Mouse (Mus musculus) left cerebral cortex, postnatal 10 days (tissue): ENCODE measurements at regions not wholly inside any gene's neighbourhood (a gene's known extent, or its start where the extent isn't known, plus 50 kb on each side); places are given as distances from the start of the nearest gene placed in this dataset.
A peak's percentile ranks its signal among the peaks of the same experiment; 100 is the strongest.

Experiments
- DNase-seq, 2 experiments: peaks; one replicate each; pipeline ENCODE4 v3.0.0; 2021 to 2022; ENCODE audit warnings: low spot score in 2 of 2, mixed read lengths in 1 of 2; ENCODE audit errors: extremely low spot score in 1 of 2
- intact Hi-C: fragments of 180-260 bp; cut with DNase I; formaldehyde crosslinking; loops from one replicate; pipeline ENCODE4 v1.15.1; 2025

- intact Hi-C loops: loop anchor here (10.0 kb wide), 1 partner anchor 125 kb away; the partner anchor contains the start of gene Gphn
- DNase-seq: peak; percentile 35 to 38
These were observed 94.3 kb upstream of the Gm6657 start for GRCm38 (mm10) chr12:78099761-78100160.

- intact Hi-C loops: no loop called here
- no peak for DNase-seq
These were observed 93.3 kb upstream of the Gm6657 start for GRCm38 (mm10) chr12:78100756-78101155.

- intact Hi-C loops: no loop called here
- no peak for DNase-seq
These were observed 84.1 kb upstream of the Gm6657 start for GRCm38 (mm10) chr12:78109931-78110330.

- intact Hi-C loops: no loop called here
- DNase-seq: no peak
These were observed 75.9 kb upstream of the Gm6657 start for GRCm38 (mm10) chr12:78118131-78118530.

GRCm38 (mm10) chr12:78119246-78119645 is 74.8 kb upstream of the Gm6657 start:
- DNase-seq: no peak
- intact Hi-C loops: no loop called here

GRCm38 (mm10) chr12:78119855-78120254 is 74.2 kb upstream of the Gm6657 start:
- intact Hi-C loops: no loop called here
- no peak for DNase-seq

- intact Hi-C loops: no loop called here
These were observed 64.8 kb upstream of the Gm6657 start for GRCm38 (mm10) chr12:78129130-78129845.

GRCm38 (mm10) chr12:78132016-78132797 is 61.8 kb upstream of the Gm6657 start:
- intact Hi-C loops: no loop called here

More at GRCm38 (mm10) chr12:78129130-78129845, 64.8 kb upstream of the Gm6657 start:
- DNase-seq: no peak

GRCm38 (mm10) chr12:78133341-78133740 is 60.7 kb upstream of the Gm6657 start:
- no peak for DNase-seq
- intact Hi-C loops: no loop called here

More at GRCm38 (mm10) chr12:78132016-78132797, 61.8 kb upstream of the Gm6657 start:
- DNase-seq: no peak

- no peak for DNase-seq
- intact Hi-C loops: no loop called here
These were observed 60.1 kb upstream of the Gm6657 start for GRCm38 (mm10) chr12:78133984-78134383.

GRCm38 (mm10) chr12:78137196-78137595 is 56.8 kb upstream of the Gm6657 start:
- intact Hi-C loops: no loop called here
- DNase-seq: peak in 1 of 2 experiments; percentile 10

- intact Hi-C loops: no loop called here
- DNase-seq: no peak
These were observed 55.6 kb upstream of the Gm6657 start for GRCm38 (mm10) chr12:78138467-78138866.
